In genomic region chr11:60115024-60115538, GRCm38 (mm10) we compare ENCODE assay signal across 8 mouse cellular contexts. TPM values are rescaled to one million over a fixed set of nuclear protein-coding genes. Genes with fewer than 3 reads are reported as not detected.
DNase-seq lines count a peak whose midpoint lies in the region; ATAC-seq lines count a peak whose summit lies in the region.

No protein-coding gene starts in this region.

- ATAC-seq in hematopoietic stem cell, adult 5-6 weeks (replicated peaks in 1 of 2; ENCODE audit: insufficient read depth in 1 of 2, low FRiP score in 2 of 2, low TSS enrichment in 1 of 2, low read depth in 1 of 2, poor library complexity in 2 of 2, severe bottlenecking in 2 of 2) = peak; percentile 80 to 88

- peak; percentile 97 for DNase-seq in Muller cell, postnatal 12 days (ENCODE audit: inconsistent ontology term)
- peak; percentile 89 for DNase-seq in cerebellum, adult 9-10 months
- DNase-seq in forelimb bud, embryonic 11.5 days (ENCODE audit: low read depth, low spot score) = peak; percentile 83
- DNase-seq in layer of hippocampus, postnatal 14 days (ENCODE audit: low spot score in 2 of 2) = peak; percentile 77 to 89
- DNase-seq in lung, postnatal 10 days = peak; percentile 97
- DNase-seq in ovary, postnatal 14 days (ENCODE audit: low spot score) = peak; percentile 77
- peak; percentile 98 for DNase-seq in thymus, postnatal 14 days

RNA-seq across cellular contexts. Expression of gene Rai1, which starts 10.3 kb away (rescaled TPM):
- total RNA-seq in hematopoietic stem cell, adult 5-6 weeks (2017) = 20.8 and 20.9 TPM in 2 replicates
- total RNA-seq in layer of hippocampus, postnatal 14 days (2021) = 10 to 100 TPM; 63.2 to 69.2 TPM

Comparison
In these comparisons a context has a peak if more than half of its experiments do, and no peak if none do; other contexts are left out.
1. Peak in every context shown above with its lines: DNase-seq and ATAC-seq.